Mouse (Mus musculus) lung, embryonic 14.5 days (tissue): ENCODE measurements around the gene 1520401A03Rik. TPM values are rescaled to one million over a fixed set of nuclear protein-coding genes. Genes with fewer than 3 reads are reported as not detected.

Experiments
- ATAC-seq: fragments of 200-750 bp; cut with Nextera tagmentation; 2 replicates; pipeline ENCODE4 v1.8.0; 2017; ENCODE audit warnings: mild to moderate bottlenecking, moderate TSS enrichment, moderate library complexity; ENCODE audit not compliant: insufficient read depth
- DNase-seq: peaks from one replicate; pipeline ENCODE4 v3.0.0-alpha.2; 2015
- H3K27ac ChIP-seq: fragments of 300-500 bp; sonication (generic); 2 replicates; pipeline ENCODE4 v1.5.1; 2014; ENCODE audit warnings: low read depth, mild to moderate bottlenecking, moderate library complexity
- H3K27me3 ChIP-seq: fragments of 300-500 bp; sonication (generic); 2 replicates; pipeline ENCODE4 v1.6.1; 2014; ENCODE audit warnings: low read length, control low read depth; ENCODE audit not compliant: insufficient read depth
- H3K36me3 ChIP-seq: fragments of 300-500 bp; sonication (generic); 2 replicates; pipeline ENCODE4 v1.6.1; 2014; ENCODE audit warnings: control low read depth; ENCODE audit not compliant: insufficient read depth
- H3K4me1 ChIP-seq: fragments of 300-500 bp; sonication (generic); 2 replicates; pipeline ENCODE4 v1.6.1; 2014; ENCODE audit warnings: antibody characterized with exemption, control low read depth; ENCODE audit not compliant: insufficient read depth
- H3K4me2 ChIP-seq: fragments of 300-500 bp; sonication (generic); 2 replicates; pipeline ENCODE4 v1.6.1; 2014; ENCODE audit warnings: mild to moderate bottlenecking
- H3K4me3 ChIP-seq: fragments of 300-500 bp; sonication (generic); 2 replicates; pipeline ENCODE4 v1.5.1; 2014; ENCODE audit warnings: low read depth, low read length
- H3K9ac ChIP-seq: fragments of 300-500 bp; sonication (generic); 2 replicates; pipeline ENCODE4 v1.6.1; 2014
- H3K9me3 ChIP-seq: fragments of 300-500 bp; sonication (generic); 2 replicates; pipeline ENCODE4 v1.6.1; 2016; ENCODE audit warnings: low read depth, low read length, control low read depth
- CTCF ChIP-seq: IDR thresholded peaks from 2 replicates; pipeline ENCODE4 v1.5.1; 2016; ENCODE audit warnings: antibody characterized with exemption, low read depth
- WGBS: fragments of 180-500 bp; shearing (Covaris S2); extraction: QIAGEN DNeasy Blood & Tissue Kit; methylation state at CpG from one replicate; pipeline ENCODE4 v1.1.7; 2014; 5-methylcytosine and 5-hydroxymethylcytosine counted together
- polyA plus RNA-seq: library from polyadenylated mRNA; unstranded; fragments of >200 nt; fragmentation: Nextera tagmentation; extraction: Ambion mirVana; gene quantifications from 2 replicates; pipeline ENCODE4 v1.2.1, GENCODE M21; 2014

The 1520401A03Rik gene
- polyA plus RNA-seq, 1 experiment from 2014 or later: 0.17 TPM

DNA sequence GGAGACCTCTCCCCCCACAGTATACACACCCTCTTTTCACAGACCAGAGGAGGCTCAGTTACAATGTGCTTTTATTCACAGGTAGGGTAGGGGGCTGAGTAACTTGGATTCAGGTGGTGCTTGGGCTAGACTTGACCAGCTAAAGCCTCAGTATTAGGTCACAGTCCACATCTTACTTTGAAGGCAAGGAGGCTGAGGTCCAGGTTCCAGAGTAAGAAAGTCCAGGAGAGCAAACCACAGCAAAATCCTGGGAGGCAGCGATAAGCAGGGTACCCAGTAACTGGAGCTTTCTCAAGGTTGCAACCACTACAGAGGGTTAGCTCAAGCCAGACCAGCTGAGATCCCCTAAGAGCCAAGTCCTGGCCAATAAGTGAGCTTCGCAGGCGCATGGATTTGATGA is 40.1 kb downstream of the 1520401A03Rik start:
- H3K4me3 ChIP-seq: peak overlapping the region; percentile 8; the same call in 1 of the 2 replicates
- peaks cover 54% of the 10 kb centered on the region for H3K27me3 ChIP-seq
- WGBS: 50% methylated on average over 3 of the region's 3 CpGs

DNA sequence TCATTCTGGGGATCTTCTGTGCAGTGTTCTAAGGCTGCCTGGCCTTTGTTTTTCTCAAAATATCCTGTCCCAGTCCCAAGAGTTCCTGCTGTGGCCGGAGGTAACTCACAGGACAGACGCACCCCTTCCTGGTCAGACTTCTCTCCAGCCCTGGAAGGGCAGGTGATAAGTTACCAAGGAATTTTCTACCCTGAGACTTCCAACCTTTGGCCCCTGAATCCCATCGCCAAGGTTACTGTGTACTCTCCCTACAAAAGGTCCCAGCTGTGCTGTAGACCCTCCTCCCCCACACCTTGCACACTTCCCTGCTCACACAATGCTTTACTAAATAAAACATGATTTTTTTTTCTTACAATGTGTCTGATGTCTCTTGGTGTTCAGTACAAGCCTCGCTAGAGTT is 40.5 kb downstream of the 1520401A03Rik start:
- no peaks in the 10 kb centered on the region for H3K9me3 ChIP-seq
- H3K27ac ChIP-seq: no peak overlapping the region
- 0 out of 2 replicates have a peak, but pooled peaks cover 3% of the 10 kb centered on the region for H3K36me3 ChIP-seq
- peaks cover 3% of the 10 kb centered on the region; the same call in 1 of the 2 replicates for H3K4me1 ChIP-seq
- DNase-seq (no peak), ATAC-seq (no peak)
- no peak overlapping the region for H3K4me3 ChIP-seq
- peak overlapping the region; percentile 59 for H3K4me2 ChIP-seq
- no peak for TF ChIP-seq CTCF
- WGBS: 34% methylated on average over 4 of the region's 4 CpGs
- no peak overlapping the region; the same call in 1 of the 2 replicates for H3K9ac ChIP-seq
- H3K27me3 ChIP-seq: peaks cover 54% of the 10 kb centered on the region

More for the DNA sequence above, 40.1 kb downstream of the 1520401A03Rik start:
- H3K36me3 ChIP-seq: 0 out of 2 replicates have a peak, but pooled peaks cover 3% of the 10 kb centered on the region
- no peak for TF ChIP-seq CTCF
- H3K4me1 ChIP-seq: peaks cover 3% of the 10 kb centered on the region; the same call in 1 of the 2 replicates
- ATAC-seq: no peak
- H3K4me2 ChIP-seq: peak overlapping the region; percentile 59
- no peak for DNase-seq
- 0 out of 2 replicates have a peak overlapping the region, but pooled peaks have one; percentile 63 for H3K27ac ChIP-seq
- H3K9me3 ChIP-seq: no peaks in the 10 kb centered on the region
- peak overlapping the region; percentile 20 for H3K9ac ChIP-seq

DNA sequence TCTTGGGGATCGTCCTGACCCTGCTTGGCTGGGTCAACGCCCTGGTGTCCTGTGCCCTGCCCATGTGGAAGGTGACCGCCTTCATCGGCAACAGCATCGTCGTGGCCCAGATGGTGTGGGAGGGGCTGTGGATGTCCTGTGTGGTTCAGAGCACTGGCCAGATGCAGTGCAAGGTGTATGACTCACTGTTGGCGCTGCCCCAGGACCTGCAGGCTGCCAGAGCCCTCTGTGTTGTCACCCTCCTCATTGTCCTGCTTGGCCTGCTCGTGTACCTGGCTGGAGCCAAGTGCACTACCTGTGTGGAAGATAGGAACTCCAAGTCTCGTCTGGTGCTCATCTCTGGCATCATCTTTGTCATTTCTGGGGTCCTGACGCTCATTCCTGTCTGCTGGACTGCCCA is 41.5 kb downstream of the 1520401A03Rik start:
- no peaks in the 10 kb centered on the region for H3K9me3 ChIP-seq
- 0 out of 2 replicates have a peak, but pooled peaks cover 3% of the 10 kb centered on the region for H3K36me3 ChIP-seq
- no peak for DNase-seq
- peak overlapping the region; percentile 59 for H3K4me2 ChIP-seq
- peaks cover 58% of the 10 kb centered on the region for H3K27me3 ChIP-seq
- H3K4me3 ChIP-seq: peak overlapping the region; percentile 38
- peaks cover 3% of the 10 kb centered on the region; the same call in 1 of the 2 replicates for H3K4me1 ChIP-seq
- ATAC-seq: no peak
- no peak overlapping the region; the same call in 1 of the 2 replicates for H3K9ac ChIP-seq
- WGBS: 53% methylated on average over 10 of the region's 10 CpGs
- H3K27ac ChIP-seq: no peak overlapping the region
- no peak for TF ChIP-seq CTCF

DNA sequence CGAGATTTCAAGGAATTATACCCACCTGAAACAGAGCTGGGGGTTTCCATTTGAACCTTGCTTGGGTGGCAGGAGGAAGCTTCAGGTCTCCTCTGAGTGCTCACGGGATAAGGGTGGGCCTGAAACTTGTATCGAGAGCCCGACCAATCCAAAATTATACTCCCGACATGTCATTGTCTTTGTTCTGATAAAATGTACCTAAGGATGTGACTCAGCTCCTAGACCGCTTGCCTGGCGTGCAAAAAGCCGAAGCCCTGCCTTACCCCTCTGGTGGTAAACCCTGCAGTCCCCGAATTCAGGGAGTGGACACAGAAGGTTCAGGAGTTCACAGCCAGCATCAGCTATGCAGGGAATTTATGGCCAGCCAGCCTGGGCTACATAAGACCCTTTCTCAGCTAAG is 42.2 kb downstream of the 1520401A03Rik start:
- peaks cover 58% of the 10 kb centered on the region for H3K27me3 ChIP-seq

DNA sequence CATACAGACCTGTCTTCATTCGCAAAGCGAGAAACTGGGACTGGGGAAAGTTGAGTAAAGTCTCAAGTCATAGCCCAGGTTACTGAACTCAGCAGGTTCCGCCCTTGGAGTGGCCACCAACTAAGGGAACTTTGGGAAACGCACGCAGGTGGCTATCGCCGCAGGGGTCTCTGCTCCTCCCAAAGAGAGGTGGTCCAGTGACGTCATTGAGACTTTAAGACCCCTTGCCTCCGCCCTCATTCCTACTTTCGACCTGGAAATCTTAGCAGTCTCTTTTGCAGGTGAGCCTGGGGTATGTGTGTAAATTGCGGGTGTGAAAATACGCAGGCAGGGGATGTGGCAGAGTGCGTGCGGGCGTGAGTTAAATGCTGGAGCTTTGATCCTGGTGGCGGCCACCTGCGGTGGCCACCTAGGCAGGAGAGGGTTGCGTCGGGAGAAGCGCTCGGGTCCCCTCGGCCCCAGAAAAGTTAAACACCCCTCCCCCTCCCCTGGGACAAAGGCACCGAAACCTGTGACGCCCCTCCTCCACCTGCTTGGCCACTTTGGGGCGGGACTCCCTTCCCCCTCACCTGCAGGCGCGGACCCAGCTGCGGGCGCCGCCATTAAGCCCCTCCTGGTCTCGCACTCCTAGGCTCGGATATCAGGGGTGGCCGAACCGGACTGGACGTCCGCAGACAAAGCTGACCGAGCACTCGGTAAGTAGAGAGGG is 43.3 kb downstream of the 1520401A03Rik start, which contains the start of gene Cldn6:
TSS of gene Cldn6 (plus strand) at position 123 of the 709 bp plus-strand sequence.
- no peaks in the 10 kb centered on the region for H3K9me3 ChIP-seq
- peak within 1 kb of the TSS; percentile 81 for H3K27ac ChIP-seq
- DNase-seq (peak; percentile 69), ATAC-seq (no peak)
- H3K27me3 ChIP-seq: peaks cover 57% of the 10 kb centered on the region
- peaks cover 9% of the 10 kb centered on the region; the same call in 1 of the 2 replicates for H3K4me1 ChIP-seq
- peak within 1 kb of the TSS; percentile 38 for H3K9ac ChIP-seq
- WGBS: 2% methylated on average over 38 of the region's 38 CpGs
- H3K36me3 ChIP-seq: 0 out of 2 replicates have a peak, but pooled peaks cover 7% of the 10 kb centered on the region
- peak within 1 kb of the TSS; percentile 59 for H3K4me2 ChIP-seq
- peak within 1 kb of the TSS; percentile 38 for H3K4me3 ChIP-seq
- no peak for TF ChIP-seq CTCF

More for the DNA sequence above, 42.2 kb downstream of the 1520401A03Rik start:
- DNase-seq (no peak), ATAC-seq (no peak)
- no peak for TF ChIP-seq CTCF
- Histone ChIP-seq H3K4me1 (peaks cover 3% of the 10 kb centered on the region; the same call in 1 of the 2 replicates), H3K9me3 (no peaks in the 10 kb centered on the region), H3K36me3 (0 out of 2 replicates have a peak, but pooled peaks cover 3% of the 10 kb centered on the region), H3K4me3 (peak overlapping the region; percentile 38), H3K4me2 (peak overlapping the region; percentile 59), H3K27ac (no peak overlapping the region), H3K9ac (peak overlapping the region; percentile 38)
- WGBS: 48% methylated on average over 9 of the region's 9 CpGs

DNA sequence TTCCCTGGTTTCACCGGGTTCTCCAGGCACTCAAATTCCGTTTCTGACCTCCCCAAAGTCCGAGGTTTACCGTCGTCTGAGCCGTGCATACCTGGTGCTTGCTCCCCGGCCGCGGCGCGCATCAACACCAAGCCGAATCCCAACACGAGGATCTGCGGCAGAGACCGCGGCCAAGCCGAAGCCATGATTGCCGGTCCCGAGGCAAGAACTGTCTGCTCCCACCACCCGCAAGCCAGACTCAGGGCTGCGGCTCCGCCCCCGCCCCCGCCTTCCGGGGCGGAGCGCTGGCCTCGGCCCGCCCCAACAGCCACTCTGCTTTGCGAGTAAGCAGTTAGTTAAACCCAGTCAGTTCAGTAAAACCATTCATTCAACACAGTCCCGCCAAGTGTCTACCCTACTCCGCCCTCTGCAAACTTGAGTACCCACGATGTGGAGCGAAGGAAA is 45.3 kb downstream of the 1520401A03Rik start, which contains the start of gene Tnfrsf12a:
TSS of gene Tnfrsf12a (minus strand) at position 233 of the 444 bp plus-strand sequence.
- H3K4me2 ChIP-seq: peak within 1 kb of the TSS; percentile 96
- ATAC-seq (peak; percentile 39), DNase-seq (peak; percentile 93)
- peak within 1 kb of the TSS; percentile 82 for H3K27ac ChIP-seq
- WGBS: under 1% methylated on average over 34 of the region's 34 CpGs
- 0 out of 2 replicates have a peak, but pooled peaks cover 7% of the 10 kb centered on the region for H3K36me3 ChIP-seq
- H3K4me3 ChIP-seq: peak within 1 kb of the TSS; percentile 58
- peaks cover 9% of the 10 kb centered on the region; the same call in 1 of the 2 replicates for H3K4me1 ChIP-seq
- TF ChIP-seq CTCF: no peak
- peak within 1 kb of the TSS; percentile 64 for H3K9ac ChIP-seq
- peaks cover 40% of the 10 kb centered on the region for H3K27me3 ChIP-seq
- no peaks in the 10 kb centered on the region for H3K9me3 ChIP-seq

DNA sequence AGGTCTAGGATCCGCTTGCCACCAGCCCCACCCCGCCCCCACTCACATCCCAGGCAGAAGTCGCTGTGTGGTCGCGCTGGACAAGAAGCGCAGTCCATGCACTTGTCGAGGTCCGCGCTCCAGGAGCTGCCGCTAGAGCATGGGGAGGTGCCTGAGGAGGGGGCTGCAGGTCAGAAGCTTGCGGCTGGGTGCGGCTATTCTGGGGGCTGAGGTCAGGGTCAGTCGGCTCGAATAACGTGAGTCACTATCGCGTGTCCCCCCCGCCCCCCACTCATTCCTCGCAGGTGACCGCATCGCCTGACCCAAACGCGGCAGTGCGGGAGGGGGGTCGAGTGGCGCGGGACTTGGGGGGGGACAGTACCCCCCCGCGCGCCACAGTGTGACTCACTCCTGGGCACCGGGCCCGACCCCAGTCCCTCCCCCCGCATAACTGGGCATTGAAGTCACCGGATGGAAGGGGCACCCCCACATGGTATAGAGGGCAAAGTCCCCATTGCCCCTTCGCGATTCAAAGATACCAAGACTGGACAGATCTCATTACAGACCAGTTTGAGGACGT is 46.0 kb downstream of the 1520401A03Rik start:
- Histone ChIP-seq H3K36me3 (0 out of 2 replicates have a peak, but pooled peaks cover 7% of the 10 kb centered on the region), H3K4me1 (peaks cover 6% of the 10 kb centered on the region; the same call in 1 of the 2 replicates), H3K4me2 (peak overlapping the region; percentile 96), H3K9ac (peak overlapping the region; percentile 64), H3K27ac (peak overlapping the region; percentile 82), H3K27me3 (peaks cover 33% of the 10 kb centered on the region), H3K4me3 (peak overlapping the region; percentile 58), H3K9me3 (no peaks in the 10 kb centered on the region)
- ATAC-seq: no peak
- TF ChIP-seq CTCF: no peak
- DNase-seq: no peak
- under 1% methylated on average over 37 of the region's 37 CpGs for WGBS
